Mouse (Mus musculus) testis, adult 10 weeks (tissue): ENCODE measurements around the gene Vmn1r27. TPM values are rescaled to one million over a fixed set of nuclear protein-coding genes. Genes with fewer than 3 reads are reported as not detected.

Experiments used
- polyA plus RNA-seq: library from polyadenylated mRNA; stranded (reverse); fragments of 350-450 nt; fragmentation: Illumina TruSeq; extraction: RNeasy Lipid Tissue Mini Kit (QIAGEN cat#74804); gene quantifications from one replicate; pipeline ENCODE4 v1.2.3, GENCODE M21; 2014; ENCODE audit warnings: low read depth, low replicate concordance

Gene Vmn1r27
- polyA plus RNA-seq = not detected

GRCm38 (mm10) chr6:58218721-58219120 lies at the start of gene Vmn1r27:
Vmn1r27 (minus strand) TSS chr6:58218821.

DNA sequence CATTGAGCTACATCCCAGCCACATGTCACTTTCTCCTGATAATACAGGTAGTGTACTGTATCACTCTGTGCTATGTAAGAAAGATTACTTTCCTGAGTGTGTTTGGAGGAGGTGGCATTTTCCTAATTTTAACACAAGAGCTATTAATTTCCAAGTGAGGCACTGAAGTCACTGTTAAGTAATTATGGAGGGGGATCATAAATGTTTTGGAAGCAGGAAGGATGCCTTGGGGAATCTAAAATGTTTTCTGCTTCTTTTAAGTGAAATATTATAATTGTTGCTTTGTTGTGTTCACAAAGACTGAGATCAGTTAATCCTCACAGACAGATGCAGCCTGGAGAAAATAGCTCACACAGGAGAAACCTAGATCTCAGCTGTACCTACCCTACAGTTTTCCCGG lies 43.1 kb upstream of the Vmn1r27 start, which contains the start of gene Vmn1r28:
Gene Vmn1r28, plus strand, starts transcription at position 301 of the 400 bp plus-strand sequence.

Other genes with a start within 250 kb of the Vmn1r27 start
- gene Vmn1r25, start 238.0 kb downstream of the Vmn1r27 start, polyA plus RNA-seq = not detected
- gene Vmn1r26, start 203.7 kb downstream of the Vmn1r27 start, polyA plus RNA-seq = 0.04 TPM
- 0.03 TPM for gene Vmn1r28, start 43.2 kb upstream of the Vmn1r27 start, polyA plus RNA-seq
- gene Vmn1r29, start 82.7 kb upstream of the Vmn1r27 start, polyA plus RNA-seq = 0.20 TPM
- 0.64 TPM for gene Vmn1r30, start 224.6 kb upstream of the Vmn1r27 start, polyA plus RNA-seq